Mouse (Mus musculus): ENCODE measurements around the gene Zmiz1. TPM values are rescaled to one million over a fixed set of nuclear protein-coding genes. Genes with fewer than 3 reads are reported as not detected.

Gene Zmiz1
- total and polyA plus RNA-seq, 3 experiments, result 3.7 to 45.8 (median 11.1) TPM

DNA sequence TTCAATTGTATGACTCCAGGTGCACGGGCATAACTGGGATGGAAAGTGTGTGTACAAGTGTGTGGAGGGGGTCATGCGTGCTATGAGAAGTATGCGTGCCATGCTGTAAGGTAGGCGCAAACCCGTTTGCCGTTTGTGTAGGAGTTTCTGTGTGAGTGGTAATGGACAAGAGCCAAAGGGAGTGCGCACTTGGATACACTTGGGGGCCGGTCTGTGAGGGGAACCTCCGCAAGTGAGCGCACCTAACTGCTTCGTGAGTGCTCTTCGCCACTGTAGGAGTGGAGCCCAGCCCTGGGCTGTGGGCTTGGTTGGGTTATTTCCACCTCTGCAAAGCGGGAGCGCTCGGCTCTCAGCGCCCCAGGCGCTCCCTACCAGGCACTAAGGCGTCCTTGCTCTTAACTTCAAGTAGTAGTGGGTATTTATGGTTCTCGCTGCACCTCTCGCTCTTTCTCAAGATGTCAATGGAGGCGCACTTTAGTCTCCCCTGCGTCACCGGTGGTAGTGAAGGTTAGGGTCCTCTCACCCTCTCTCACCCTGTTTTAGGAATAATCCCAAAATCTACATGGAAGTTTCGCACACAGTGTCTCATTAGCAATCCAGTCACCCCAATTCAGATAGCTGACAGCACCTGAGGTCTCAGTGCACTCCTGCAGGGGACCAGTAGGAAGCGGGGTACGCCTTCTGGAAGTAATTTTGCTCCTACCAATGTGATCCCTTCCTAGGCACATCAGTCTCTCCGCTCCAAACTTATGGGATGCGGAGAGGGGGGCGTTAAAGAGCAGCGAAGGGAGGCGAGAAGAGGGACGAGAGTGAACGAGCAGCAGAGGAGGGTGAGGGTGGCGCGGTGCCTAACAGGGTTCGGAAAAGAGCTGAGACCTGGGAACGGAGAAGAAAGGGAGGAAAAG lies 622 bp upstream of the Zmiz1 start:
- no peak overlapping the region for H3K27ac ChIP-seq (ENCODE audit: insufficient read depth, low read depth)

DNA sequence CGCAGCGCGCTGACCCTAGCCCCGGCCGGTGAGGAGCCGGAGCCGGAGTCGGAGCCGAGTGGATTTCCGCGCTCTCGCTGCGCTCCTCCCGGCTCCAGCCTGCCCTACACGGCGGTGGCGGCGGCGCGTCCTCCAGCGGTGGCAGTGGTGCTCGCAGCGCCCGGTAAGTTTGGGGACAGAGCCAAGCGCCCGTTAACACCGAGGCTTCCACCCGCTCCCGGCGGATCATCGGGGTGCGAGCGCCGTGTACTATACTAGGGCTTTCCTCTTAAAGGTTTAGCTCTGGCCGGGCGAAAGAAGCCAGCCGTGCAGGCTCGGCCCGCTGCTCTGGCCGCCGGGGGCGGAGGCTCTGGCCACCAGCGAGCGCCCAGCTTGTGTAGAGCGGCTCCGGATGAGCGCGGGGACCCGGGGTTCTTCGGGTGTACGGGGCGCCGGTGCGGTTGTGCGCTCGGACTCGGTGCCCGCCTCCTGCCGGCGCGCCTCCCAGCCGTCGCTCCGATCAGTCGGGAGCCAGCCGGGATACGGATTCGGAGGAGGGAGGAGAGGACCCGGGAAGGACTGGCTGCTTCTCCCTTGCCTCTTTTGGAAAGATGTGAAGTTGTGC lies 511 bp downstream of the Zmiz1 start:
- Histone ChIP-seq H3K27ac (ENCODE audit: insufficient read depth, low read depth) (peak overlapping the region; percentile 84), H3K27me3 (replicated peaks) (peaks cover 15% of the 10 kb centered on the region), H3K79me2 (replicated peaks; ENCODE audit: control insufficient read depth, extremely low read depth, insufficient read depth, poor library complexity, severe bottlenecking) (peaks cover 42% of the 10 kb centered on the region), H3K9me3 (replicated peaks; ENCODE audit: low read length) (no peaks in the 10 kb centered on the region), H3K36me3 (replicated peaks in 1 of 2; ENCODE audit: control insufficient read depth in 1 of 2, insufficient read depth in 1 of 2, low read length in 1 of 2) (peaks cover 0 to 3% of the 10 kb centered on the region in 2 experiments), H3K9ac (ENCODE audit: insufficient read depth, low read depth) (peak overlapping the region; percentile 84), H3K4me2 (ENCODE audit: insufficient read depth, low read depth, poor library complexity, severe bottlenecking) (peak overlapping the region; percentile 63), H3K4me3 (replicated peaks in 1 of 3; ENCODE audit: low read depth in 2 of 3, low read length in 2 of 3, poor library complexity in 1 of 3) (peak overlapping the region; percentile 74 to 97 (median 82)), H3K4me1 (ENCODE audit: control insufficient read depth in 1 of 2, insufficient read depth in 2 of 2) (peaks cover 6 to 51% of the 10 kb centered on the region in 2 experiments)
- DNase-seq (ENCODE audit: extremely low read depth), result peak; percentile 48
- dilution Hi-C loops (cut with MboI; ENCODE audit: extremely low pct_ligation_motif_present, extremely low pct_unique_long_range_greater_than_20kb, low sequenced_read_pairs), result no loop called here
- in situ Hi-C loops (cut with MboI; ENCODE audit: low pct_ligation_motif_present, low pct_unique_long_range_greater_than_20kb, low sequenced_read_pairs), result loop anchor here (25.0 kb wide), 1 partner anchor 972 kb away; the partner anchor contains the start of genes Polr3a and Rps24
- no peak for TF ChIP-seq MAFK (IDR thresholded peaks at IDR 0.05; ENCODE audit: insufficient replicate concordance, low read length)
- TF ChIP-seq NRF1 (IDR thresholded peaks at IDR 0.05; ENCODE audit: low read depth, low read length), result no peak
- TF ChIP-seq TBP (conservative IDR thresholded peaks at IDR 0.05; ENCODE audit: low read depth, low read length), result no peak
- no peak for TF ChIP-seq CHD1 (IDR thresholded peaks at IDR 0.05; ENCODE audit: low read depth, low read length)
- TF ChIP-seq HCFC1 (IDR thresholded peaks at IDR 0.05; ENCODE audit: low read depth, low read length), result no peak
- TF ChIP-seq MAZ (IDR thresholded peaks at IDR 0.05; ENCODE audit: low read depth, low read length), result no peak
- TF ChIP-seq JUN (IDR thresholded peaks at IDR 0.05; ENCODE audit: insufficient read depth, low read depth, low read length), result no peak
- TF ChIP-seq ZNF384 (IDR thresholded peaks at IDR 0.05; ENCODE audit: low read depth, low read length), result no peak
- no peak for TF ChIP-seq NELFE (IDR thresholded peaks at IDR 0.05; ENCODE audit: low read depth, low read length)
- no peak for TF ChIP-seq MYC (IDR thresholded peaks at IDR 0.05; ENCODE audit: low read depth, low read length)
- no peak for TF ChIP-seq POLR2A (IDR thresholded peaks at IDR 0.05; ENCODE audit: low read depth, low read length)
- no peak for TF ChIP-seq IRF4 (IDR thresholded peaks at IDR 0.05; ENCODE audit: low read depth, low read length)
- peak; percentile 97 for TF ChIP-seq UBTF (IDR thresholded peaks at IDR 0.05; ENCODE audit: low read depth, low read length)
- 0 out of 2 replicates have a peak, but pooled peaks have one; percentile 6 for TF ChIP-seq TCF12 (IDR thresholded peaks at IDR 0.05; ENCODE audit: low read depth, low read length)
- no peak for TF ChIP-seq E2F4 (IDR thresholded peaks at IDR 0.05; ENCODE audit: insufficient replicate concordance, low read depth, low read length)
- TF ChIP-seq CTCF (conservative IDR thresholded peaks at IDR 0.05 in 1 of 2, IDR thresholded peaks at IDR 0.05 in 1 of 2; ENCODE audit: low read depth in 2 of 2, low read length in 2 of 2), result peak in 1 of 2 experiments; percentile 52; a peak in 2 of 4 replicates
- TF ChIP-seq SMC3 (IDR thresholded peaks at IDR 0.05; ENCODE audit: low read depth, low read length), result peak; percentile 46
- TF ChIP-seq ZKSCAN1 (IDR thresholded peaks at IDR 0.05; ENCODE audit: borderline replicate concordance, low read depth, low read length), result no peak
- TF ChIP-seq JUND (conservative IDR thresholded peaks at IDR 0.05; ENCODE audit: low read depth, low read length), result no peak
- 0 out of 2 replicates have a peak, but pooled peaks have one; percentile 2 for TF ChIP-seq SIN3A (IDR thresholded peaks at IDR 0.05; ENCODE audit: low read length)
- TF ChIP-seq KAT2A (IDR thresholded peaks at IDR 0.05; ENCODE audit: insufficient replicate concordance, low read length), result no peak
- no peak for TF ChIP-seq ETS1 (conservative IDR thresholded peaks at IDR 0.05; ENCODE audit: low read depth, low read length)
- no peak for TF ChIP-seq USF2 (conservative IDR thresholded peaks at IDR 0.05; ENCODE audit: low read depth, low read length)

More for the DNA sequence above, 622 bp upstream of the Zmiz1 start:
- peaks cover 15% of the 10 kb centered on the region for H3K27me3 ChIP-seq (replicated peaks)
- TF ChIP-seq SMC3 (IDR thresholded peaks at IDR 0.05; ENCODE audit: low read depth, low read length) (no peak), GABPA (IDR thresholded peaks at IDR 0.05; ENCODE audit: insufficient replicate concordance, low read depth, low read length) (no peak), MAFK (IDR thresholded peaks at IDR 0.05; ENCODE audit: insufficient replicate concordance, low read length) (no peak), HCFC1 (IDR thresholded peaks at IDR 0.05; ENCODE audit: low read depth, low read length) (no peak), CHD1 (IDR thresholded peaks at IDR 0.05; ENCODE audit: low read depth, low read length) (no peak), ZC3H11A (IDR thresholded peaks at IDR 0.05; ENCODE audit: low read depth, low read length) (no peak), JUND (conservative IDR thresholded peaks at IDR 0.05; ENCODE audit: low read depth, low read length) (no peak), ZKSCAN1 (IDR thresholded peaks at IDR 0.05; ENCODE audit: borderline replicate concordance, low read depth, low read length) (no peak), SIN3A (IDR thresholded peaks at IDR 0.05; ENCODE audit: low read length) (peak; percentile 17; the same call in 1 of the 2 replicates), USF1 (IDR thresholded peaks at IDR 0.05; ENCODE audit: low read depth, low read length) (no peak), MAZ (IDR thresholded peaks at IDR 0.05; ENCODE audit: low read depth, low read length) (no peak), MYC (IDR thresholded peaks at IDR 0.05; ENCODE audit: low read depth, low read length) (no peak), MAX (IDR thresholded peaks at IDR 0.05; ENCODE audit: low read length) (no peak), TBP (conservative IDR thresholded peaks at IDR 0.05; ENCODE audit: low read depth, low read length) (no peak), BHLHE40 (IDR thresholded peaks at IDR 0.05; ENCODE audit: low read depth, low read length) (peak; percentile 20; the same call in 1 of the 2 replicates), ZMIZ1 (IDR thresholded peaks at IDR 0.05; ENCODE audit: low read depth, low read length) (no peak)
- peak; percentile 50 for DNase-seq (ENCODE audit: extremely low read depth)
- no peaks in the 10 kb centered on the region for H3K9me3 ChIP-seq (replicated peaks; ENCODE audit: low read length)
- H3K79me2 ChIP-seq (replicated peaks; ENCODE audit: control insufficient read depth, extremely low read depth, insufficient read depth, poor library complexity, severe bottlenecking), result peaks cover 31% of the 10 kb centered on the region
- peaks cover 0 to 1% of the 10 kb centered on the region in 2 experiments for H3K36me3 ChIP-seq (replicated peaks in 1 of 2; ENCODE audit: control insufficient read depth in 1 of 2, insufficient read depth in 1 of 2, low read length in 1 of 2)
- dilution Hi-C loops (cut with MboI; ENCODE audit: extremely low pct_ligation_motif_present, extremely low pct_unique_long_range_greater_than_20kb, low sequenced_read_pairs), result no loop called here
- peaks cover 3 to 43% of the 10 kb centered on the region in 2 experiments; a peak in 3 of 4 replicates for H3K4me1 ChIP-seq (ENCODE audit: control insufficient read depth in 1 of 2, insufficient read depth in 2 of 2)
- H3K9ac ChIP-seq (ENCODE audit: insufficient read depth, low read depth), result peak overlapping the region; percentile 12; the same call in 1 of the 2 replicates
- H3K4me2 ChIP-seq (ENCODE audit: insufficient read depth, low read depth, poor library complexity, severe bottlenecking), result peak overlapping the region; percentile 93
- in situ Hi-C loops (cut with MboI; ENCODE audit: low pct_ligation_motif_present, low pct_unique_long_range_greater_than_20kb, low sequenced_read_pairs), result loop anchor here (25.0 kb wide), 1 partner anchor 971 kb away; the partner anchor contains the start of genes Polr3a and Rps24
- H3K4me3 ChIP-seq (replicated peaks in 1 of 3; ENCODE audit: low read depth in 2 of 3, low read length in 2 of 3, poor library complexity in 1 of 3), result peak overlapping the region; percentile 74 to 82 (median 81)

Measured in CH12.LX (cell line).